Mouse (Mus musculus): ENCODE measurements around the gene Olfr1086. TPM values are rescaled to one million over a fixed set of nuclear protein-coding genes. Genes with fewer than 3 reads are reported as not detected.
"Not testable (repeated sequence)": the region's sequence is repeated elsewhere in the genome, so short reads cannot be mapped to it uniquely, and the experiment has no call there.

The Olfr1086 gene
- not detected in 2 replicates for polyA plus RNA-seq (2014; fragmentation: Nextera tagmentation; extraction: Ambion mirVana)

DNA sequence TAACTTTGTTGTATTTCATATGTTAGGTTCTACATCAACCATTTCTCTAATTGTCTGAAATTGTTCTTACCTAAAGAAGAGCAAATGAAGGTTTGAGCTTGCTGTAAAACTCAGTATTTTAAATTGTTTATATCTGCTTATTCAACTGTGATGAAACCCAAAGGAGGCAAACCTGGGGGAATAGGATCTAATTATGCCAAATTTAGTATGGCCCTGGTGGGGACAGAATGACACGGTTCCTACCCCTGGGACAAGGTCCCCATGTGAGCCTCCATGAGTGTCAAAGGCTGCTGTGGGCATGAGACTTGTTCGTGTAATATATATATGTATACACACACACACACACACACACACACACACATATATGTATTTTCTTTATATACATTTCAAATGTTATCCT, at the start of gene Olfr1086:
Olfr1086 (minus strand) TSS at position 101 of the 400 bp plus-strand sequence.
- ATAC-seq (ENCODE audit: insufficient read depth, low FRiP score, low TSS enrichment) (no peak), DNase-seq (ENCODE audit: low spot score) (no peak)
- WGBS = 80% methylated on average over 2 of the region's 2 CpGs
- Histone ChIP-seq H3K9me3 (ENCODE audit: control insufficient read depth, low read length) (no peaks in the 10 kb centered on the region), H3K27me3 (ENCODE audit: control insufficient read depth, insufficient read depth, low read length) (no peaks in the 10 kb centered on the region), H3K9ac (ENCODE audit: low read length) (no peak within 1 kb of the TSS), H3K4me2 (ENCODE audit: low read depth) (no peak within 1 kb of the TSS), H3K36me3 (ENCODE audit: control insufficient read depth, insufficient read depth, low read length) (no peaks in the 10 kb centered on the region), H3K27ac (ENCODE audit: low read depth, low read length) (no peak within 1 kb of the TSS), H3K4me1 (ENCODE audit: control insufficient read depth, insufficient read depth, low read length) (no peaks in the 10 kb centered on the region), H3K4me3 (ENCODE audit: low read depth, low read length) (no peak within 1 kb of the TSS)

DNA sequence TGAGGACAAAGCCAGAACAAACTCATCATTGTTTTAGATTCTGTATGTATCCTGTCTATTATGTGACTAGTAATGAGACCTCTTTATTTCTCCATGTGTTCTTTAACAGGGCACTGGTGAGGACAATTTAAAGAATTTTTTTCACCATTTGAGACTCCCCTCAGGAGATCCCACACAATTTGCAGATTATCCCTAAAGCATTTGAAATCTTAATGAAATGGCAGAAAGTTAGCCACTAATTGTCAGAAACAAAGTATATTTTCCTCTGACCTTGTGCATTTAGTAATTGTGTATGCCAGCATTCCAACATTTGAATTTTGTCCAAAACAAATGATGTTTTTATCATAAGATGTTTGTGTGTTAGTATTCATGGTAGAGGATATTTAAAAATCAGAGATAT, 18.4 kb upstream of the Olfr1086 start, which contains the start of gene Olfr1087:
Olfr1087 (minus strand) TSS at position 101 of the 400 bp plus-strand sequence.
- H3K9me3 ChIP-seq (ENCODE audit: control insufficient read depth, low read length) = no peaks in the 10 kb centered on the region

DNA sequence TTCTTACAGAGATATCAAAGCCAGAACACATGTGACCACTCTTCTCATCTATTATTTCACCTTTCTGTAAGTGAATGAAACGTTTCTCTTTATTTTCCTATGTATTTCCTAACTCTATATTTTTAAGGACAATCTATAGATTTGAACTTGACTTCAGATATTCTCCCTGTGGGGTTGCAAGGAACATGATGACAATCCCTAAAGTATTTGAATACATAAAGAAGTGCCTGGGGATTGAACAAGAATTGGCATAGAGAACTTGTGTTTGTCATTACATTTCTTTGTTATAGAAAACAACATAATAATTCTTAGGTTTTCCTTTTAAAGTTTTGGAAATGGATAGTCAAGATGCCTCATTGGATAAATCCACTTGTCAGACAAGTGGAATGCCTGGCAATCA, 18.0 kb downstream of the Olfr1086 start, which contains the start of gene Olfr1085:
Olfr1085 (minus strand) TSS at position 101 of the 400 bp plus-strand sequence.
- Histone ChIP-seq H3K4me1 (ENCODE audit: control insufficient read depth, insufficient read depth, low read length) (no peaks in the 10 kb centered on the region), H3K4me2 (ENCODE audit: low read depth) (no peak within 1 kb of the TSS), H3K36me3 (ENCODE audit: control insufficient read depth, insufficient read depth, low read length) (no peaks in the 10 kb centered on the region), H3K9me3 (ENCODE audit: control insufficient read depth, low read length) (no peaks in the 10 kb centered on the region), H3K9ac (ENCODE audit: low read length) (no peak within 1 kb of the TSS), H3K27ac (ENCODE audit: low read depth, low read length) (no peak within 1 kb of the TSS), H3K4me3 (ENCODE audit: low read depth, low read length) (no peak within 1 kb of the TSS), H3K27me3 (ENCODE audit: control insufficient read depth, insufficient read depth, low read length) (no peaks in the 10 kb centered on the region)
- no peak for ATAC-seq (ENCODE audit: insufficient read depth, low FRiP score, low TSS enrichment)
- no peak for DNase-seq (ENCODE audit: low spot score)
- WGBS = 31% methylated on average over 1 of the region's 1 CpGs

More for the DNA sequence above, 18.4 kb upstream of the Olfr1086 start, which contains the start of gene Olfr1087:
- ATAC-seq (ENCODE audit: insufficient read depth, low FRiP score, low TSS enrichment) = no peak
- Histone ChIP-seq H3K27ac (ENCODE audit: low read depth, low read length) (no peak within 1 kb of the TSS), H3K4me3 (ENCODE audit: low read depth, low read length) (no peak within 1 kb of the TSS), H3K4me1 (ENCODE audit: control insufficient read depth, insufficient read depth, low read length) (no peaks in the 10 kb centered on the region), H3K4me2 (ENCODE audit: low read depth) (no peak within 1 kb of the TSS), H3K27me3 (ENCODE audit: control insufficient read depth, insufficient read depth, low read length) (no peaks in the 10 kb centered on the region), H3K36me3 (ENCODE audit: control insufficient read depth, insufficient read depth, low read length) (no peaks in the 10 kb centered on the region), H3K9ac (ENCODE audit: low read length) (no peak within 1 kb of the TSS)
- DNase-seq (ENCODE audit: low spot score) = no peak

DNA sequence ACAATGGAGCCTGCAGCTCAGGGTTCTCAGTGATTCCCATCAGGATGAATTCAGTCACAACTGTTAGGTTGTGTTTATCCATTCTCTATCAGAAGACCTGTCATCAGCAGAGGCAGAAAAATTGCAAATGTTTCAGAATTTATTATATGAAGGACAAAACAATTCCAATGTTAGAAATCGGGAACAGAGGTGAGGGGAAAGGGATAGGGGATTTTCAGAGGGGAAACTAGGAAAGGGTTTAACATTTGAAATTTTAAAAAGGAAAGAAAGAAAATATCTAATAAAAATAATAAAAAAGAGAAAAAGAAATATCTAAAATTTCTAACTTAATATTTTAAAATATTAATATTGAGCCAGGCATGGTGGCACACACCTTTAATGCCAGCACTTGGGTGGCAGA, 40.3 kb downstream of the Olfr1086 start, which contains the start of gene Olfr1084:
Olfr1084 (minus strand) TSS at position 101 of the 400 bp plus-strand sequence.
- H3K4me1 ChIP-seq (ENCODE audit: control insufficient read depth, insufficient read depth, low read length); H3K4me3 ChIP-seq (ENCODE audit: low read depth, low read length); H3K9ac ChIP-seq (ENCODE audit: low read length); H3K4me2 ChIP-seq (ENCODE audit: low read depth); DNase-seq (ENCODE audit: low spot score); H3K27ac ChIP-seq (ENCODE audit: low read depth, low read length); ATAC-seq (ENCODE audit: insufficient read depth, low FRiP score, low TSS enrichment); H3K27me3 ChIP-seq (ENCODE audit: control insufficient read depth, insufficient read depth, low read length); H3K9me3 ChIP-seq (ENCODE audit: control insufficient read depth, low read length); H3K36me3 ChIP-seq (ENCODE audit: control insufficient read depth, insufficient read depth, low read length): not testable (repeated sequence)
- WGBS = 90% methylated on average over 1 of the region's 1 CpGs

Other genes with a start within 250 kb of the Olfr1086 start
- gene Olfr1065, start 229.5 kb downstream of the Olfr1086 start, polyA plus RNA-seq (2014; fragmentation: Nextera tagmentation; extraction: Ambion mirVana) = not detected in 2 replicates
- gene Olfr1066, start 223.8 kb downstream of the Olfr1086 start, polyA plus RNA-seq (2014; fragmentation: Nextera tagmentation; extraction: Ambion mirVana) = not detected in 2 replicates
- gene Olfr228, start 192.7 kb downstream of the Olfr1086 start, polyA plus RNA-seq (2014; fragmentation: Nextera tagmentation; extraction: Ambion mirVana) = not detected in 2 replicates
- gene Olfr1076, start 171.6 kb downstream of the Olfr1086 start, polyA plus RNA-seq (2014; fragmentation: Nextera tagmentation; extraction: Ambion mirVana) = not detected in 2 replicates
- not detected in 2 replicates for gene Olfr1079, start 137.6 kb downstream of the Olfr1086 start, polyA plus RNA-seq (2014; fragmentation: Nextera tagmentation; extraction: Ambion mirVana)
- not detected in 2 replicates for gene Olfr1080, start 121.9 kb downstream of the Olfr1086 start, polyA plus RNA-seq (2014; fragmentation: Nextera tagmentation; extraction: Ambion mirVana)
- gene Olfr1082, start 81.1 kb downstream of the Olfr1086 start, polyA plus RNA-seq (2014; fragmentation: Nextera tagmentation; extraction: Ambion mirVana) = not detected in 2 replicates
- not detected in 2 replicates for gene Olfr1084, start 40.4 kb downstream of the Olfr1086 start, polyA plus RNA-seq (2014; fragmentation: Nextera tagmentation; extraction: Ambion mirVana)
- gene Olfr1085, start 18.1 kb downstream of the Olfr1086 start, polyA plus RNA-seq (2014; fragmentation: Nextera tagmentation; extraction: Ambion mirVana) = not detected in 2 replicates
- not detected in 2 replicates for gene Olfr1087, start 18.3 kb upstream of the Olfr1086 start, polyA plus RNA-seq (2014; fragmentation: Nextera tagmentation; extraction: Ambion mirVana)
- not detected in 2 replicates for gene Olfr1089, start 53.6 kb upstream of the Olfr1086 start, polyA plus RNA-seq (2014; fragmentation: Nextera tagmentation; extraction: Ambion mirVana)
- not detected in 2 replicates for gene Olfr1090, start 78.9 kb upstream of the Olfr1086 start, polyA plus RNA-seq (2014; fragmentation: Nextera tagmentation; extraction: Ambion mirVana)
- not detected in 2 replicates for gene Olfr1093, start 102.4 kb upstream of the Olfr1086 start, polyA plus RNA-seq (2014; fragmentation: Nextera tagmentation; extraction: Ambion mirVana)
- gene Olfr141, start 129.9 kb upstream of the Olfr1086 start, polyA plus RNA-seq (2014; fragmentation: Nextera tagmentation; extraction: Ambion mirVana) = not detected in 2 replicates
- not detected in 2 replicates for gene Olfr1094, start 144.6 kb upstream of the Olfr1086 start, polyA plus RNA-seq (2014; fragmentation: Nextera tagmentation; extraction: Ambion mirVana)
- gene Olfr1095, start 171.6 kb upstream of the Olfr1086 start, polyA plus RNA-seq (2014; fragmentation: Nextera tagmentation; extraction: Ambion mirVana) = not detected in 2 replicates
- gene Gm13723, start 194.7 kb upstream of the Olfr1086 start, polyA plus RNA-seq (2014; fragmentation: Nextera tagmentation; extraction: Ambion mirVana) = not detected in 2 replicates
- not detected in 2 replicates for gene Olfr1097, start 212.1 kb upstream of the Olfr1086 start, polyA plus RNA-seq (2014; fragmentation: Nextera tagmentation; extraction: Ambion mirVana)
- gene Olfr1098, start 244.5 kb upstream of the Olfr1086 start, polyA plus RNA-seq (2014; fragmentation: Nextera tagmentation; extraction: Ambion mirVana) = not detected in 2 replicates

Data from neural tube, embryonic 11.5 days (tissue).